Comparison of ENCODE assay signal across 15 mouse cellular contexts in genomic region chr9:94091658-94092225, GRCm38 (mm10).
DNase-seq lines count a peak whose midpoint lies in the region; ATAC-seq and TF ChIP-seq lines count a peak whose summit lies in the region.
"Had no signal": no experiment of that assay in that cellular context is flagged by ENCODE, and none has a peak within 500 bp of the region (broad histone marks: within the 10 kb centered on the region; RNA-seq: fewer than 3 reads in every experiment).

No protein-coding gene starts in this region.

- no peak overlapping the region for H3K4me3 ChIP-seq in forebrain, postnatal 0 days (ENCODE audit: low read depth, low read length)
- H3K4me3 ChIP-seq in midbrain, embryonic 12.5 days, result no peak overlapping the region
- no peak overlapping the region for H3K4me3 ChIP-seq in intestine, embryonic 15.5 days (replicated peaks)
- no peak overlapping the region for H3K4me3 ChIP-seq in hindbrain, embryonic 12.5 days
- H3K4me3 ChIP-seq: erythroblast, embryonic 14.5 days; heart, adult 2 months; hindbrain, embryonic 15.5 days; lung, embryonic 15.5 days; neural tube, embryonic 13.5 days had no signal

- no peaks in the 10 kb centered on the region for H3K27me3 ChIP-seq in forebrain, postnatal 0 days (ENCODE audit: insufficient read depth, low read length)
- no peaks in the 10 kb centered on the region for H3K27me3 ChIP-seq in midbrain, embryonic 12.5 days
- H3K27me3 ChIP-seq in intestine, embryonic 15.5 days (replicated peaks), result no peaks in the 10 kb centered on the region
- H3K27me3 ChIP-seq in hindbrain, embryonic 12.5 days, result no peaks in the 10 kb centered on the region
- H3K27me3 ChIP-seq: hindbrain, embryonic 15.5 days; lung, embryonic 15.5 days; neural tube, embryonic 13.5 days had no signal

- H3K4me2 ChIP-seq in forebrain, postnatal 0 days (ENCODE audit: low read depth), result peak overlapping the region; percentile 4; the same call in 1 of the 2 replicates
- H3K4me2 ChIP-seq in midbrain, embryonic 12.5 days (replicated peaks), result 0 out of 2 replicates have a peak overlapping the region, but pooled peaks have one; percentile 1
- no peak overlapping the region for H3K4me2 ChIP-seq in intestine, embryonic 15.5 days (replicated peaks)
- no peak overlapping the region for H3K4me2 ChIP-seq in hindbrain, embryonic 12.5 days (replicated peaks)
- H3K4me2 ChIP-seq: hindbrain, embryonic 15.5 days; lung, embryonic 15.5 days; neural tube, embryonic 13.5 days had no signal

- H3K4me1 ChIP-seq in forebrain, postnatal 0 days (ENCODE audit: insufficient read depth), result 0 out of 2 replicates have a peak, but pooled peaks cover 4% of the 10 kb centered on the region
- peaks cover 6% of the 10 kb centered on the region; the same call in 1 of the 2 replicates for H3K4me1 ChIP-seq in midbrain, embryonic 12.5 days
- H3K4me1 ChIP-seq in intestine, embryonic 15.5 days (replicated peaks), result no peaks in the 10 kb centered on the region
- H3K4me1 ChIP-seq in hindbrain, embryonic 12.5 days, result 0 out of 2 replicates have a peak, but pooled peaks cover 2% of the 10 kb centered on the region
- H3K4me1 ChIP-seq: hindbrain, embryonic 15.5 days; lung, embryonic 15.5 days had no signal

- ATAC-seq in forebrain, postnatal 0 days, result peak; percentile 81
- ATAC-seq in midbrain, embryonic 12.5 days (ENCODE audit: low FRiP score, low read depth), result peak; percentile 73
- no peak; the same call in 1 of the 2 replicates for ATAC-seq in intestine, embryonic 15.5 days
- ATAC-seq in hindbrain, embryonic 12.5 days (ENCODE audit: low FRiP score), result no peak

- 18% methylated on average over 7 of the region's 7 CpGs for WGBS in forebrain, postnatal 0 days
- WGBS in midbrain, embryonic 12.5 days, result 37% methylated on average over 7 of the region's 7 CpGs
- 48% methylated on average over 7 of the region's 7 CpGs for WGBS in intestine, embryonic 15.5 days
- WGBS in hindbrain, embryonic 12.5 days, result 46% methylated on average over 7 of the region's 7 CpGs

- H3K9ac ChIP-seq in forebrain, postnatal 0 days, result no peak overlapping the region
- H3K9ac ChIP-seq in midbrain, embryonic 12.5 days (replicated peaks), result no peak overlapping the region
- no peak overlapping the region for H3K9ac ChIP-seq in intestine, embryonic 15.5 days
- H3K9ac ChIP-seq in hindbrain, embryonic 12.5 days, result no peak overlapping the region
- H3K9ac ChIP-seq: hindbrain, embryonic 15.5 days; lung, embryonic 15.5 days; neural tube, embryonic 13.5 days had no signal

- TF ChIP-seq CTCF in forebrain, postnatal 0 days (IDR thresholded peaks at IDR 0.05; ENCODE audit: low read depth), result no peak

- no peak overlapping the region for H3K27ac ChIP-seq in forebrain, postnatal 0 days (ENCODE audit: low read depth, low read length)
- H3K27ac ChIP-seq in midbrain, embryonic 12.5 days (replicated peaks), result no peak overlapping the region
- no peak overlapping the region for H3K27ac ChIP-seq in intestine, embryonic 15.5 days
- no peak overlapping the region for H3K27ac ChIP-seq in hindbrain, embryonic 12.5 days
- H3K27ac ChIP-seq: heart, adult 2 months; hindbrain, embryonic 15.5 days; lung, embryonic 15.5 days; neural tube, embryonic 13.5 days had no signal

- DNase-seq in Muller cell, postnatal 12 days (ENCODE audit: inconsistent ontology term), result peak; percentile 12
- peak; percentile 20 for DNase-seq in embryo, embryonic 10 days (ENCODE audit: low spot score)
- peak; percentile 48 for DNase-seq in forebrain, postnatal 0 days
- DNase-seq in ovary, postnatal 36 days (ENCODE audit: low spot score), result no peak
- DNase-seq: adrenal gland, adult 8-10 months; cerebellum, adult 18-20 months; heart, adult 2 months; spleen, adult 18-20 months had no signal

- H3K36me3 ChIP-seq in forebrain, postnatal 0 days (ENCODE audit: insufficient read depth), result no peaks in the 10 kb centered on the region
- H3K36me3 ChIP-seq in midbrain, embryonic 12.5 days, result no peaks in the 10 kb centered on the region
- no peaks in the 10 kb centered on the region for H3K36me3 ChIP-seq in intestine, embryonic 15.5 days
- H3K36me3 ChIP-seq in hindbrain, embryonic 12.5 days, result no peaks in the 10 kb centered on the region
- H3K36me3 ChIP-seq: hindbrain, embryonic 15.5 days; lung, embryonic 15.5 days; neural tube, embryonic 13.5 days had no signal

- H3K9me3 ChIP-seq in forebrain, postnatal 0 days (ENCODE audit: low read length), result no peaks in the 10 kb centered on the region
- H3K9me3 ChIP-seq in midbrain, embryonic 12.5 days, result no peaks in the 10 kb centered on the region
- no peaks in the 10 kb centered on the region for H3K9me3 ChIP-seq in intestine, embryonic 15.5 days
- no peaks in the 10 kb centered on the region for H3K9me3 ChIP-seq in hindbrain, embryonic 12.5 days (replicated peaks)
- H3K9me3 ChIP-seq: hindbrain, embryonic 15.5 days; lung, embryonic 15.5 days; neural tube, embryonic 13.5 days had no signal

Comparison
In these comparisons a context has a peak if more than half of its experiments do, and no peak if none do; other contexts are left out.
1. ATAC-seq: peak in forebrain, postnatal 0 days (single experiment) and midbrain, embryonic 12.5 days (single experiment); none in intestine, embryonic 15.5 days (single experiment) and hindbrain, embryonic 12.5 days (single experiment).
2. H3K4me2 ChIP-seq: peak in forebrain, postnatal 0 days (single experiment) and midbrain, embryonic 12.5 days (single experiment); none in intestine, embryonic 15.5 days (single experiment) and hindbrain, embryonic 12.5 days (single experiment).